Mouse (Mus musculus) forebrain, embryonic 10.5 days (tissue): Measurements from ENCODE around the gene Trpc2. TPM values are rescaled to one million over a fixed set of nuclear protein-coding genes. Genes with fewer than 3 reads are reported as not detected.

Experiments
- DNase-seq: peaks from one replicate; pipeline ENCODE4 v3.0.0-alpha.2; 2017; ENCODE audit warnings: low spot score; ENCODE audit errors: extremely low spot score
- H3K27ac ChIP-seq: fragments of 300-500 bp; sonication (generic); 2 replicates; pipeline ENCODE4 v1.5.1; 2016; ENCODE audit warnings: mild to moderate bottlenecking
- H3K27me3 ChIP-seq: fragments of 300-500 bp; sonication (generic); 2 replicates; pipeline ENCODE4 v1.6.1; 2016; ENCODE audit warnings: mild to moderate bottlenecking; ENCODE audit not compliant: poor library complexity, severe bottlenecking
- H3K36me3 ChIP-seq: fragments of 300-500 bp; sonication (generic); replicated peaks from 2 replicates; pipeline ENCODE4 v1.6.1; 2016; ENCODE audit warnings: mild to moderate bottlenecking, moderate library complexity
- H3K4me1 ChIP-seq: fragments of 300-500 bp; sonication (generic); 2 replicates; pipeline ENCODE4 v1.6.1; 2016
- H3K4me3 ChIP-seq: fragments of 300-500 bp; sonication (generic); 2 replicates; pipeline ENCODE4 v1.5.1; 2016; ENCODE audit warnings: mild to moderate bottlenecking, moderate library complexity
- H3K9me3 ChIP-seq: fragments of 300-500 bp; sonication (generic); 2 replicates; pipeline ENCODE4 v1.6.1; 2016; ENCODE audit warnings: mild to moderate bottlenecking, moderate library complexity
- WGBS: fragments of 180-500 bp; shearing (Covaris S2); methylation state at CpG from one replicate; pipeline ENCODE4 v1.1.7; 2016; 5-methylcytosine and 5-hydroxymethylcytosine counted together
- polyA plus RNA-seq: library from polyadenylated mRNA; unstranded; fragments of >200 nt; fragmentation: Nextera tagmentation; extraction: Ambion mirVana; gene quantifications from 2 replicates; pipeline ENCODE4 v1.2.1, GENCODE M21; 2016

Gene Trpc2
- polyA plus RNA-seq, 1 experiment from 2014 or later: not detected

DNA sequence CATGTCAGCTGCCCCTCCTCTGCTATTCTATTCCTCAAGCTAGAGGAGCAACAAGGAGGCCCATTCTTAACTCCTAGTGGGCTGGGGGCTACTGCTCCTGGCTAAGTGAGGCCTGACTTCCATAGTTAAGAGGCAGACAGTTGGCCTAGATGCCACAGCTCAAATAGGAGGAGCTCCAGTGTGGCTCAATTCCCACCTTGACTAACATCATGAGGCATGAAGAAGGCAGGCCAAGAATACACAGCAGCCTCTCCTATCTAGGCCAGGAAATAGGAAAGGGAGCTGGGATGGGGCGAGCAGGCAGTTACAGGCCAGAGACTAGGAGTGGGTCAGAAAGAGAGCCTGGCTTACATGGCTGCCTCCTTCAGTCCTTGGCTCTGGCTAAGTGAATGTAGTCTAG lies 25.3 kb downstream of the Trpc2 start:
- no peak overlapping the region for H3K27ac ChIP-seq
- no peak for DNase-seq
- WGBS: 95% methylated on average over 1 of the region's 1 CpGs

DNA sequence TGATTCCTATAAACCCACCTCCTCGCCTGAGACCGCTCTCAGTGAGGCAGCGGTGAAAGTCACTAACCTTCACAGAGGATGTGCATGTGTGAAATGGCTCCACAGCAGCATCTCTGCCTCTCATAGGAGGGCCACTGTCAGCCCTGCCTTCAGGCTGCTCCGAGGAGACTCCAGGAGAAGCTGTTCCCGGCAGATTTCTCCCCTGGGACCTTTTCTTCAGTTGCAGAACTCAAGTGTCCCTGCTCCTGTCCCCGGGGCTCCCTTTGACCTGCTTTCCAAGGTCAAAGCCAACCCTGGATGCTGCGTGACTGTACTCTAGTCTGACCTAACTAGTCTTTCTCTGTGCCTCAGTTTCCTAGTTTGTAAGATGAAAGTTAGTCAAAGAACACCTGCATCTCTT lies 26.3 kb downstream of the Trpc2 start, which contains the start of gene Art5:
Gene Art5, minus strand, starts transcription at position 319 of the 400 bp plus-strand sequence.
- DNase-seq: no peak
- peaks cover 13% of the 10 kb centered on the region for H3K4me1 ChIP-seq
- WGBS: 83% methylated on average over 7 of the region's 7 CpGs
- no peaks in the 10 kb centered on the region for H3K9me3 ChIP-seq
- H3K36me3 ChIP-seq: no peaks in the 10 kb centered on the region
- no peak within 1 kb of the TSS for H3K4me3 ChIP-seq
- H3K27me3 ChIP-seq: peaks cover 27% of the 10 kb centered on the region
- no peak within 1 kb of the TSS for H3K27ac ChIP-seq

More for the DNA sequence above, 25.3 kb downstream of the Trpc2 start:
- Histone ChIP-seq H3K4me1 (peaks cover 13% of the 10 kb centered on the region), H3K4me3 (no peak overlapping the region), H3K27me3 (peaks cover 27% of the 10 kb centered on the region), H3K36me3 (no peaks in the 10 kb centered on the region), H3K9me3 (no peaks in the 10 kb centered on the region)

DNA sequence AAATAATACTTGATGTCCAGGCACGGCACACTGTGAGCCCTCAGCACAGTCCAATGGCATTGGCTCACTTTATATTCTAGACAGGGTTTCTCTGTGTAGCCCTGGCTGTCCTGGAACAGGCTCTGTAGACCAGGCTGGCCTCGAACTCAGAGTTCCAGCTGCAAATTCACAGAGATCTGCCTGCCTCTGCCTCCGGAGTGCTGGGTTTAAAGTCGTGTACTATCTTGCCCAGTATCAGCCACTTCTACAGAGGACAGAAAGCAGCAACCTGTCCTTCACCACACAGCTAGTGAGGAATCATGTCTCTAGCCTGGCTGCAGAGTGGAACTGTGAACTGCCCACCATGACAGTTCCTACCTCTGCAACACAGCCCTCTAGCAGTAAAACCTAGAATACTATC lies 26.8 kb downstream of the Trpc2 start:
- Histone ChIP-seq H3K36me3 (no peaks in the 10 kb centered on the region), H3K9me3 (no peaks in the 10 kb centered on the region), H3K27me3 (peaks cover 27% of the 10 kb centered on the region), H3K4me3 (no peak overlapping the region), H3K27ac (no peak overlapping the region), H3K4me1 (peaks cover 13% of the 10 kb centered on the region)
- 88% methylated on average over 4 of the region's 4 CpGs for WGBS
- DNase-seq: no peak

DNA sequence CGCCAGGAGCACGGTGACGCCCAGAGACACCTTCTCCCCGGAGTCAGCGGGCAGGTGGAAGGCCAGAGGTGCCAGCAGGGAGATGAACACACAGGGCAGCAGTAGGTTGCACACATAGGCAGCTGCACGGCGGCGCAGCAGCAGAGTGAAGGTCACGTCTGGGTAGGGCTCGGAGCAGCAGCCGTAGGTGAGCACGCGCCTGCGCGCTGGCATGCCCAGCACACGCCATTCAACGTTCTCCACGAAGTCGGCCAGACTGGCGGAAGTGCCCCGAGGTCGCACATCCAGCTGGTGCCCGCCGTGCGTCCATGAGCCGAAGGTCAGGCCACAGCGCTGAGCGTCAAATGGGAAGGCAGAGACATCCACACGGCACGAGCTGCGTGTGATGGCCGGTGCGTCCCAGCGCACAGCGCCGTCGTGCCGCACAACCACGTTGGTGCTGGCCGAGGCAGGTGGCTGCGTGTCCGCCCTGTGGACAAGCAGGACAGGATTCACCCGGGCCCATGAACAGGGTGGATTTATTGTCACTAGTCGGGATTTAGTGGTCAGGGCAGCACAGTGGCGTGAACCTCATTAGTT lies 30.3 kb downstream of the Trpc2 start:
- no peaks in the 10 kb centered on the region for H3K4me1 ChIP-seq
- 88% methylated on average over 45 of the region's 45 CpGs for WGBS
- H3K36me3 ChIP-seq: peaks cover 3% of the 10 kb centered on the region
- no peak overlapping the region for H3K27ac ChIP-seq
- no peak for DNase-seq
- 0 out of 2 replicates have a peak, but pooled peaks cover 1% of the 10 kb centered on the region for H3K27me3 ChIP-seq
- H3K4me3 ChIP-seq: no peak overlapping the region
- H3K9me3 ChIP-seq: no peaks in the 10 kb centered on the region

- no peak for DNase-seq
- H3K27ac ChIP-seq: no peak within 1 kb of the TSS
- H3K4me3 ChIP-seq: no peak within 1 kb of the TSS
- H3K27me3 ChIP-seq: no peaks in the 10 kb centered on the region
- no peaks in the 10 kb centered on the region for H3K9me3 ChIP-seq
- WGBS: 45% methylated on average over 7 of the region's 7 CpGs
- peaks cover 37% of the 10 kb centered on the region for H3K36me3 ChIP-seq
- no peaks in the 10 kb centered on the region for H3K4me1 ChIP-seq
These were observed 33.8 kb downstream of the Trpc2 start, which contains the start of gene Chrna10 for GRCm38 (mm10) chr7:102116579-102117331. Chrna10 (minus strand) TSS chr7:102116828.

GRCm38 (mm10) chr7:102117382-102117781 lies 34.5 kb downstream of the Trpc2 start:
- peaks cover 43% of the 10 kb centered on the region for H3K36me3 ChIP-seq
- 79% methylated on average over 6 of the region's 6 CpGs for WGBS
- H3K27ac ChIP-seq: no peak overlapping the region
- no peaks in the 10 kb centered on the region for H3K27me3 ChIP-seq
- DNase-seq: no peak
- no peaks in the 10 kb centered on the region for H3K4me1 ChIP-seq
- H3K9me3 ChIP-seq: no peaks in the 10 kb centered on the region
- H3K4me3 ChIP-seq: no peak overlapping the region

- H3K27ac ChIP-seq: no peak overlapping the region
- 96% methylated on average over 10 of the region's 10 CpGs for WGBS
- peaks cover 73% of the 10 kb centered on the region for H3K36me3 ChIP-seq
- no peak for DNase-seq
- H3K27me3 ChIP-seq: no peaks in the 10 kb centered on the region
- no peaks in the 10 kb centered on the region for H3K9me3 ChIP-seq
- H3K4me1 ChIP-seq: no peaks in the 10 kb centered on the region
- H3K4me3 ChIP-seq: no peak overlapping the region
These were observed 37.4 kb downstream of the Trpc2 start for GRCm38 (mm10) chr7:102120326-102120725.

DNA sequence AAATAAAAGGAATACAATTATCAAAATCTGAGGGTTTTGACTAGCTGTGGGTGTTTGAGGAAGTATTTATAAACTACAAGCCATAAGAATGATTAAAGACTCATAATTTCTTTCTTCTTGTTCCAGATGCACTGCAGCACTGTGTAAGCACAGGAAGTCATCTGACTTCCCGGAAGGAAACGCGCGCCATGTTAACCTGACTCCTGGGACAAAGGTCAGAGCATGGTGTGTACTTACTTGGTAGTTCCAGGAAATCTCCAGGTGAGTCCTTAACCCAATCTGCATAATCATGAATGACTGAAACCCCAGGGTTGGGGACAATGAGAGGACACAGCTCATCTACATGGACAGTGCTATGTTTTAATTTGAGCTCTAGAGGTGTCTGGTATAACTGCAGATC lies 49.5 kb downstream of the Trpc2 start:
- Histone ChIP-seq H3K27ac (no peak overlapping the region), H3K4me3 (no peak overlapping the region), H3K36me3 (peaks cover 100% of the 10 kb centered on the region), H3K9me3 (no peaks in the 10 kb centered on the region), H3K27me3 (no peaks in the 10 kb centered on the region), H3K4me1 (no peaks in the 10 kb centered on the region)
- WGBS: 96% methylated on average over 4 of the region's 4 CpGs
- no peak for DNase-seq

GRCm38 (mm10) chr7:102137464-102137863 lies 54.5 kb downstream of the Trpc2 start:
- H3K36me3 ChIP-seq: peaks cover 99% of the 10 kb centered on the region
- no peaks in the 10 kb centered on the region for H3K9me3 ChIP-seq
- H3K4me3 ChIP-seq: no peak overlapping the region
- H3K27ac ChIP-seq: no peak overlapping the region
- no peaks in the 10 kb centered on the region for H3K27me3 ChIP-seq
- peak; percentile 36 for DNase-seq
- WGBS: 85% methylated on average over 1 of the region's 1 CpGs
- no peaks in the 10 kb centered on the region for H3K4me1 ChIP-seq

DNA sequence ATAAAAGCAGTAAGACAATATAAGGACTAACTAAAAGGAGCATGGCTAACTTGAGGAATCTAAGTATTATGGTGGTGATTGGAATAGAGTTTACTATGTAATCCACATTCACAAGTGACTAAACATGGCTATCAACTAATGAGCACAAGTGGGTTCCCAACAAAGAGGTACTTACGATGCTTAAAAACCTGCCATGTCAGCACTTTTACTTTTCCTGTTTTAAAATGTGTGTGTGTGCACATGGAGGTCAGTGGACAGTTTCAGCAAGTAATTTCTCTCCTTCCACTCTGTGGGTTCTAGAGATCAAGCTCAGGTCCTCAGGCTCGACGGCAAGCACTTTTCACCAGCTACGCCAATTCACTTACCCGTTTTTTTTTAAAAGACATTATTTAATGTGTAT lies 55.0 kb downstream of the Trpc2 start:
- Histone ChIP-seq H3K4me1 (no peaks in the 10 kb centered on the region), H3K27me3 (no peaks in the 10 kb centered on the region), H3K9me3 (no peaks in the 10 kb centered on the region), H3K27ac (no peak overlapping the region), H3K4me3 (no peak overlapping the region), H3K36me3 (peaks cover 97% of the 10 kb centered on the region)
- WGBS: 97% methylated on average over 5 of the region's 5 CpGs
- no peak for DNase-seq

Other genes starting within 250 kb of the Trpc2 start
- gene Inppl1, start 244.9 kb upstream of the Trpc2 start, polyA plus RNA-seq: 45.8 and 46.2 TPM in 2 replicates
- gene Folr2, start 225.9 kb upstream of the Trpc2 start, polyA plus RNA-seq: 0.47 and 0.68 TPM in 2 replicates
- gene Anapc15, start 219.4 kb upstream of the Trpc2 start, polyA plus RNA-seq: 122 and 127 TPM in 2 replicates
- 11.9 and 13.1 TPM in 2 replicates for gene Folr1, start 212.3 kb upstream of the Trpc2 start, polyA plus RNA-seq
- gene Lamtor1, start 177.2 kb upstream of the Trpc2 start, polyA plus RNA-seq: 157 and 165 TPM in 2 replicates
- 0.62 and 1.2 TPM in 2 replicates for gene Tomt, start 176.8 kb upstream of the Trpc2 start, polyA plus RNA-seq
- gene Lrrc51, start 149.2 kb upstream of the Trpc2 start, polyA plus RNA-seq: 10.1 and 11.9 TPM in 2 replicates
- 95.7 and 96.0 TPM in 2 replicates for gene Numa1, start 149.0 kb upstream of the Trpc2 start, polyA plus RNA-seq
- gene Il18bp, start 64.4 kb upstream of the Trpc2 start, polyA plus RNA-seq: 3.9 TPM in 2 replicates
- 31.1 and 34.2 TPM in 2 replicates for gene Rnf121, start 17.6 kb upstream of the Trpc2 start, polyA plus RNA-seq
- gene Xndc1, start 17.6 kb upstream of the Trpc2 start, polyA plus RNA-seq: 48.6 and 50.7 TPM in 2 replicates
- 1.9 TPM in 2 replicates for gene Xntrpc, start 17.4 kb upstream of the Trpc2 start, polyA plus RNA-seq
- 0.57 and 1.3 TPM in 2 replicates for gene Art1, start 18.6 kb downstream of the Trpc2 start, polyA plus RNA-seq
- gene Art5, start 26.4 kb downstream of the Trpc2 start, polyA plus RNA-seq: 2.9 and 3.2 TPM in 2 replicates
- gene Chrna10, start 33.7 kb downstream of the Trpc2 start, polyA plus RNA-seq: not detected in 2 replicates
- 45.9 and 48.7 TPM in 2 replicates for gene Nup98, start 127.1 kb downstream of the Trpc2 start, polyA plus RNA-seq
- 54.7 and 55.0 TPM in 2 replicates for gene Pgap2, start 127.1 kb downstream of the Trpc2 start, polyA plus RNA-seq
- 37.9 and 39.2 TPM in 2 replicates for gene Rhog, start 172.9 kb downstream of the Trpc2 start, polyA plus RNA-seq
- 11.6 and 11.7 TPM in 2 replicates for gene Stim1, start 184.7 kb downstream of the Trpc2 start, polyA plus RNA-seq